Mouse (Mus musculus): ENCODE data around the gene Rps2. TPM values are rescaled to one million over a fixed set of nuclear protein-coding genes. Genes with fewer than 3 reads are reported as not detected.
"Not testable (repeated sequence)": the region's sequence is repeated elsewhere in the genome, so short reads cannot be mapped to it uniquely, and the experiment has no call there.

Rps2 gene
- polyA plus RNA-seq (2014; fragmentation: Nextera tagmentation; extraction: Ambion mirVana), result 1,370 and 1,378 TPM in 2 replicates

GRCm38 (mm10) chr17:24717943-24718342 is at the start of gene Rps2, which contains the start of gene Rnf151:
TSS of gene Rps2 (plus strand) at chr17:24718116.
TSS of gene Rnf151 (minus strand) at chr17:24718063.
- no peak for DNase-seq (ENCODE audit: low spot score)
- Histone ChIP-seq H3K27ac (ENCODE audit: low read depth, low read length) (no peak within 1 kb of the TSS), H3K9me3 (ENCODE audit: control insufficient read depth, low read length) (no peaks in the 10 kb centered on the region), H3K27me3 (ENCODE audit: control insufficient read depth, insufficient read depth, low read length) (no peaks in the 10 kb centered on the region), H3K4me3 (ENCODE audit: low read depth, low read length) (peak within 1 kb of the TSS; percentile 74), H3K4me2 (ENCODE audit: low read depth) (peak within 1 kb of the TSS; percentile 51), H3K9ac (ENCODE audit: low read length) (no peak within 1 kb of the TSS), H3K36me3 (ENCODE audit: control insufficient read depth, insufficient read depth, low read length) (peaks cover 10% of the 10 kb centered on the region), H3K4me1 (ENCODE audit: control insufficient read depth, insufficient read depth, low read length) (peaks cover 10% of the 10 kb centered on the region)
- no peak for ATAC-seq (ENCODE audit: insufficient read depth, low FRiP score, low TSS enrichment)
- 80% methylated on average over 4 of the region's 4 CpGs for WGBS

DNA sequence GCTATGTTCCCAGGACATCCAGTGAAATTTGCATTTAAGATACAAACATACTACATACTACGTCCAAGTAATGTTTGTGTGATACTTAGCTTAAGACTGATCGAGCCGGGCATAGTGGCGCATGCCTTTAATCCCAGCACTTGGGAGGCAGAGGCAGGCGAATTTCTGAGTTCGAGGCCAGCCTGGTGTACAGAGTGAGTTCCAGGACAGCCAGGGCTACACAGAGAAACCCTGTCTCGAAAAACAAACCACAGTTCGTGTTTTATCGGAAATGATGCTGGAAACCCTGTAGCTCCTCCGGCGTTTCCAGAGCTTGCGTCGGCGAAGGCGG is 48.7 kb upstream of the Rps2 start:
- H3K27ac ChIP-seq (ENCODE audit: low read depth, low read length); H3K36me3 ChIP-seq (ENCODE audit: control insufficient read depth, insufficient read depth, low read length); DNase-seq (ENCODE audit: low spot score); H3K9me3 ChIP-seq (ENCODE audit: control insufficient read depth, low read length); H3K27me3 ChIP-seq (ENCODE audit: control insufficient read depth, insufficient read depth, low read length): not testable (repeated sequence)
- Histone ChIP-seq H3K9ac (ENCODE audit: low read length) (peak overlapping the region; percentile 94), H3K4me1 (ENCODE audit: control insufficient read depth, insufficient read depth, low read length) (peaks cover 24% of the 10 kb centered on the region), H3K4me3 (ENCODE audit: low read depth, low read length) (peak overlapping the region; percentile 98), H3K4me2 (ENCODE audit: low read depth) (peak overlapping the region; percentile 76)
- WGBS, result 12% methylated on average over 15 of the region's 15 CpGs
- ATAC-seq (ENCODE audit: insufficient read depth, low FRiP score, low TSS enrichment), result peak; percentile 20; the same call in 1 of the 2 replicates

GRCm38 (mm10) chr17:24669545-24670245 is 48.2 kb upstream of the Rps2 start, which contains the start of gene Zfp598:
TSS of gene Zfp598 (plus strand) at chr17:24669687.
- H3K9ac ChIP-seq (ENCODE audit: low read length), result peak within 1 kb of the TSS; percentile 94
- no peaks in the 10 kb centered on the region for H3K36me3 ChIP-seq (ENCODE audit: control insufficient read depth, insufficient read depth, low read length)
- peaks cover 24% of the 10 kb centered on the region for H3K4me1 ChIP-seq (ENCODE audit: control insufficient read depth, insufficient read depth, low read length)
- peak within 1 kb of the TSS; percentile 76 for H3K4me2 ChIP-seq (ENCODE audit: low read depth)
- no peaks in the 10 kb centered on the region for H3K9me3 ChIP-seq (ENCODE audit: control insufficient read depth, low read length)
- no peaks in the 10 kb centered on the region for H3K27me3 ChIP-seq (ENCODE audit: control insufficient read depth, insufficient read depth, low read length)
- peak; percentile 96 for DNase-seq (ENCODE audit: low spot score)
- under 1% methylated on average over 75 of the region's 80 CpGs for WGBS
- peak within 1 kb of the TSS; percentile 98 for H3K4me3 ChIP-seq (ENCODE audit: low read depth, low read length)
- H3K27ac ChIP-seq (ENCODE audit: low read depth, low read length), result peak within 1 kb of the TSS; percentile 76
- ATAC-seq (ENCODE audit: insufficient read depth, low FRiP score, low TSS enrichment), result peak; percentile 95

GRCm38 (mm10) chr17:24670246-24670844 is 47.6 kb upstream of the Rps2 start:
- Histone ChIP-seq H3K4me3 (ENCODE audit: low read depth, low read length) (peak overlapping the region; percentile 98), H3K4me2 (ENCODE audit: low read depth) (peak overlapping the region; percentile 76), H3K9ac (ENCODE audit: low read length) (peak overlapping the region; percentile 94), H3K4me1 (ENCODE audit: control insufficient read depth, insufficient read depth, low read length) (peaks cover 24% of the 10 kb centered on the region), H3K27ac (ENCODE audit: low read depth, low read length) (peak overlapping the region; percentile 76; the same call in 1 of the 2 replicates), H3K36me3 (ENCODE audit: control insufficient read depth, insufficient read depth, low read length) (no peaks in the 10 kb centered on the region), H3K9me3 (ENCODE audit: control insufficient read depth, low read length) (no peaks in the 10 kb centered on the region), H3K27me3 (ENCODE audit: control insufficient read depth, insufficient read depth, low read length) (no peaks in the 10 kb centered on the region)
- WGBS, result 11% methylated on average over 8 of the region's 8 CpGs
- no peak for DNase-seq (ENCODE audit: low spot score)
- no peak for ATAC-seq (ENCODE audit: insufficient read depth, low FRiP score, low TSS enrichment)

- Histone ChIP-seq H3K9me3 (ENCODE audit: control insufficient read depth, low read length) (no peaks in the 10 kb centered on the region), H3K4me2 (ENCODE audit: low read depth) (0 out of 2 replicates have a peak overlapping the region, but pooled peaks have one; percentile 76), H3K4me3 (ENCODE audit: low read depth, low read length) (no peak overlapping the region), H3K27ac (ENCODE audit: low read depth, low read length) (no peak overlapping the region), H3K36me3 (ENCODE audit: control insufficient read depth, insufficient read depth, low read length) (no peaks in the 10 kb centered on the region), H3K4me1 (ENCODE audit: control insufficient read depth, insufficient read depth, low read length) (peaks cover 24% of the 10 kb centered on the region), H3K9ac (ENCODE audit: low read length) (no peak overlapping the region), H3K27me3 (ENCODE audit: control insufficient read depth, insufficient read depth, low read length) (no peaks in the 10 kb centered on the region)
- DNase-seq (ENCODE audit: low spot score) (no peak), ATAC-seq (ENCODE audit: insufficient read depth, low FRiP score, low TSS enrichment) (no peak)
- WGBS, result 82% methylated on average over 5 of the region's 5 CpGs
These were observed 46.6 kb upstream of the Rps2 start for GRCm38 (mm10) chr17:24671346-24671745.

DNA sequence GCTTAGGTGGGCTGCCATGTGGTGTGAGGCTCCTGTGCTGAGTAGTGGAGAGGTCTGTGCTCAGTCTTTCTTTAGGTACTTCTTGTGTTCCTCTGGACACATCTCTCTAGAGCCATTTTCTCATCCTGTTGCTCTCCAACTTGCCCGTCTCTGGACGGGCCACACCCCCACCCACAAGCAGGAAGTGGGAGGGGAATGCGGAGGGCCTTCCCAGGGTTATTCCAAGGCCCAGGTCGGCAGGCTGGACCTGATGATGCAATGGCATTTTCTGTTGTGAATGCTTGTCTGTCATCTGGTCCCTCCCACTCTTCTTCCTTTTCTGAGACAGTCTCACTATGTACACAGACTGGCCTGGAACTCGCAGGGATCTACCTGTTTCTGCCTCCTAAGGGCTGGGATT is 45.8 kb upstream of the Rps2 start:
- H3K4me2 ChIP-seq (ENCODE audit: low read depth), result 0 out of 2 replicates have a peak overlapping the region, but pooled peaks have one; percentile 12
- WGBS, result 37% methylated on average over 5 of the region's 5 CpGs
- no peaks in the 10 kb centered on the region for H3K27me3 ChIP-seq (ENCODE audit: control insufficient read depth, insufficient read depth, low read length)
- H3K4me1 ChIP-seq (ENCODE audit: control insufficient read depth, insufficient read depth, low read length), result peaks cover 24% of the 10 kb centered on the region
- no peak for DNase-seq (ENCODE audit: low spot score)
- no peak overlapping the region for H3K27ac ChIP-seq (ENCODE audit: low read depth, low read length)
- ATAC-seq (ENCODE audit: insufficient read depth, low FRiP score, low TSS enrichment), result no peak
- no peak overlapping the region for H3K9ac ChIP-seq (ENCODE audit: low read length)
- 0 out of 2 replicates have a peak, but pooled peaks cover 3% of the 10 kb centered on the region for H3K36me3 ChIP-seq (ENCODE audit: control insufficient read depth, insufficient read depth, low read length)
- no peak overlapping the region for H3K4me3 ChIP-seq (ENCODE audit: low read depth, low read length)
- no peaks in the 10 kb centered on the region for H3K9me3 ChIP-seq (ENCODE audit: control insufficient read depth, low read length)

DNA sequence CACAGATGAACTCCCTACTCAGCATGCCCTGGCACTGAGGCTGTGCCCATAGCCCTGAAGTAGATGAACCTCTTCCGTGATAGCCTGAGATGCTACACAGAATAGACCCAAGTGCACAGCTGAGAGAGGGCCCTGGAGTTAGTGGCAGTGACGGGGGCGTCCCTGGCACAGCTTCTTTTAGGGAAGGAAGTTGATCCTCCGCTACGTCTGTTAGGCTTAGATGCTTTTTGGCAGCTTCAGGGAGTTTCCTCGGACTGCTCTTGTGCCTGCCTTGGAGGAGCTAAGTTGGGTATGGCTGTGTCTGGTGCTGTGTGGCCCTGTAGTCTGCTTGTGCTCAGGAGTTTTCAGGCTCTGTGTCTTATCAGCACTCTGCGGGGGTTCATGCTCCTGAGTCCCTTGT is 43.6 kb upstream of the Rps2 start:
- DNase-seq (ENCODE audit: low spot score) (no peak), ATAC-seq (ENCODE audit: insufficient read depth, low FRiP score, low TSS enrichment) (no peak)
- Histone ChIP-seq H3K4me1 (ENCODE audit: control insufficient read depth, insufficient read depth, low read length) (peaks cover 19% of the 10 kb centered on the region), H3K36me3 (ENCODE audit: control insufficient read depth, insufficient read depth, low read length) (peaks cover 15% of the 10 kb centered on the region), H3K4me3 (ENCODE audit: low read depth, low read length) (no peak overlapping the region), H3K27me3 (ENCODE audit: control insufficient read depth, insufficient read depth, low read length) (no peaks in the 10 kb centered on the region), H3K27ac (ENCODE audit: low read depth, low read length) (no peak overlapping the region), H3K9me3 (ENCODE audit: control insufficient read depth, low read length) (no peaks in the 10 kb centered on the region), H3K4me2 (ENCODE audit: low read depth) (no peak overlapping the region), H3K9ac (ENCODE audit: low read length) (0 out of 2 replicates have a peak overlapping the region, but pooled peaks have one; percentile 6)
- WGBS, result 89% methylated on average over 7 of the region's 7 CpGs

DNA sequence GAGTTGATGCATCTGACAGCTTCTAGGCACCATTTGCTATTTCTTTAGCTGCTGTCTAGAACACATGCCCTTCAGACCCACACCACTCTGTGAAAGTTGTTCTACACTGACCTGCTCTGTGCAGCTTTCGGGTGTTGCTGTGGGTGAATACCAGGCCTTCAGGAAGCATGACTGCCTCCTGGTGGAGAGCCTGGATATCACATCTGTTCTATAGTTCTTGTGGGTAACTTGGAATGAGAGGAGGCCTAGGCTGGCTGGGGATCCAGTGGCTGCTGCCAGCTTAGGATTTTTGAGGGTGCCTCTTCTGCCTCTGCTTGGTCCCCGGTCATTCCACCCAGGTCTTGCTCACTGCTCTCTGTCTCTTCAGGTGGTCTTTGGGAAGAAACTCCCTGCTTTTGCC is 41.7 kb upstream of the Rps2 start:
- Histone ChIP-seq H3K27ac (ENCODE audit: low read depth, low read length) (no peak overlapping the region), H3K9me3 (ENCODE audit: control insufficient read depth, low read length) (no peaks in the 10 kb centered on the region), H3K36me3 (ENCODE audit: control insufficient read depth, insufficient read depth, low read length) (peaks cover 27% of the 10 kb centered on the region), H3K4me2 (ENCODE audit: low read depth) (no peak overlapping the region), H3K4me1 (ENCODE audit: control insufficient read depth, insufficient read depth, low read length) (peaks cover 9% of the 10 kb centered on the region; the same call in 1 of the 2 replicates), H3K27me3 (ENCODE audit: control insufficient read depth, insufficient read depth, low read length) (no peaks in the 10 kb centered on the region), H3K9ac (ENCODE audit: low read length) (no peak overlapping the region), H3K4me3 (ENCODE audit: low read depth, low read length) (no peak overlapping the region)
- DNase-seq (ENCODE audit: low spot score) (peak; percentile 50), ATAC-seq (ENCODE audit: insufficient read depth, low FRiP score, low TSS enrichment) (no peak)
- WGBS, result 73% methylated on average over 2 of the region's 2 CpGs

Measured in neural tube, embryonic 11.5 days (tissue).